Mouse (Mus musculus) liver, embryonic 12.5 days (tissue): ENCODE results near the gene Slc35b4. TPM values are rescaled to one million over a fixed set of nuclear protein-coding genes. Genes with fewer than 3 reads are reported as not detected.

ENCODE experiments used
- polyA plus RNA-seq: library from polyadenylated mRNA; unstranded; fragments of >200 nt; fragmentation: Nextera tagmentation; extraction: Ambion mirVana; gene quantifications from 2 replicates; pipeline ENCODE4 v1.2.1, GENCODE M21; 2016

Gene Slc35b4
- polyA plus RNA-seq, 1 experiment from 2014 or later, result 26.6 TPM

Other genes with a start within 250 kb of the Slc35b4 start
- 0.19 and 0.20 TPM in 2 replicates for gene Lrguk, start 147.7 kb downstream of the Slc35b4 start, polyA plus RNA-seq
- 74.0 and 85.0 TPM in 2 replicates for gene Akr1b3, start 140.4 kb upstream of the Slc35b4 start, polyA plus RNA-seq
- gene Akr1b8, start 177.0 kb upstream of the Slc35b4 start, polyA plus RNA-seq, result 6.8 and 8.3 TPM in 2 replicates
- gene Akr1b10, start 207.1 kb upstream of the Slc35b4 start, polyA plus RNA-seq, result 8.9 and 9.3 TPM in 2 replicates
- 1.4 and 2.0 TPM in 2 replicates for gene Akr1b7, start 235.2 kb upstream of the Slc35b4 start, polyA plus RNA-seq